Mouse (Mus musculus) lung, adult 2 months (tissue): ENCODE data around the gene Angptl8.
A peak's percentile ranks its signal among the peaks of the same experiment; 100 is the strongest.

Source experiments
- CTCF ChIP-seq: fragments of 200-500 bp; IDR thresholded peaks from 2 replicates; pipeline ENCODE4 v1.5.1; 2011; ENCODE audit warnings: mild to moderate bottlenecking, low read length, control low read depth; ENCODE audit not compliant: insufficient read depth
- POLR2A ChIP-seq: fragments of 200-500 bp; IDR thresholded peaks from 2 replicates; pipeline ENCODE4 v1.6.1; 2011; ENCODE audit warnings: low read depth, mild to moderate bottlenecking, control low read depth, low read length, borderline replicate concordance; ENCODE audit errors: extremely low read depth

- TF ChIP-seq CTCF, result no peak
- 0 out of 2 replicates have a peak, but pooled peaks have one; percentile 6 for TF ChIP-seq POLR2A
These were observed 7.1 kb downstream of the Angptl8 start for GRCm38 (mm10) chr9:21842391-21842790.
